Mouse (Mus musculus) spleen, adult 2 months (tissue): ENCODE measurements around the gene Supt6.

ENCODE experiments used
- CTCF ChIP-seq: fragments of 200-500 bp; IDR thresholded peaks from 2 replicates; pipeline ENCODE4 v1.5.1; 2011; ENCODE audit warnings: mild to moderate bottlenecking, inconsistent platforms; ENCODE audit not compliant: insufficient read depth, insufficient read length, insufficient replicate concordance; ENCODE audit errors: extremely low read depth
- POLR2A ChIP-seq: fragments of 200-500 bp; IDR thresholded peaks from 2 replicates; pipeline ENCODE4 v1.6.1; 2011; ENCODE audit warnings: low read depth, low read length, inconsistent platforms

DNA sequence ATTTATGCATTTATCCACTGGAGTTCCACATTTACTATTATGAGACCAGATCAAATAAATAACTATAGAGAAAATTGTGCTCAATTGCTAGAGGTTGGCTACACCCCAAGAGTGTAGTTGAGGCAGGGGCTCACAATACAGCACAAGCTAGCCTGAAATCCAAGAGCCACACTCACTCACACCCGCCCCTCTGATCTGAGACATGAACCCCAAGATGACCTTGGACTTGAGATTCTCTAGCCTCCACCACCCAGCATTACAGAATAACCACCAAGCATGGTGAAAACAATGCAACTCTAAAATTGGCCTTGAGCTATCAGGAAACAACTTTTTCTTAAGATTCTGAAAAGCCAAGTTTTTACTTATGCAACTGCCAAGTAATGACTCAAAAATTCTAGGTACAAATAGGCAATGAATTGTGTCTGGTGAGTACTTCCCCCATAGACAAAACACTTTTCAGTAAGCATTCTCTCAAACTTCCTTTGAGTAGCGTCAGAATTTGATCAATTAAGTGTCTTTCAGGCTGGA lies 63.9 kb downstream of the Supt6 start:
- TF ChIP-seq CTCF (no peak), POLR2A (no peak)
